Mouse (Mus musculus): ENCODE measurements around the gene Tulp2. TPM values are rescaled to one million over a fixed set of nuclear protein-coding genes. Genes with fewer than 3 reads are reported as not detected.
"Not testable (repeated sequence)": the region's sequence is repeated elsewhere in the genome, so short reads cannot be mapped to it uniquely, and the experiment has no call there.

Tulp2 gene
- polyA plus RNA-seq, 1 experiment from 2014 or later, result not detected

DNA sequence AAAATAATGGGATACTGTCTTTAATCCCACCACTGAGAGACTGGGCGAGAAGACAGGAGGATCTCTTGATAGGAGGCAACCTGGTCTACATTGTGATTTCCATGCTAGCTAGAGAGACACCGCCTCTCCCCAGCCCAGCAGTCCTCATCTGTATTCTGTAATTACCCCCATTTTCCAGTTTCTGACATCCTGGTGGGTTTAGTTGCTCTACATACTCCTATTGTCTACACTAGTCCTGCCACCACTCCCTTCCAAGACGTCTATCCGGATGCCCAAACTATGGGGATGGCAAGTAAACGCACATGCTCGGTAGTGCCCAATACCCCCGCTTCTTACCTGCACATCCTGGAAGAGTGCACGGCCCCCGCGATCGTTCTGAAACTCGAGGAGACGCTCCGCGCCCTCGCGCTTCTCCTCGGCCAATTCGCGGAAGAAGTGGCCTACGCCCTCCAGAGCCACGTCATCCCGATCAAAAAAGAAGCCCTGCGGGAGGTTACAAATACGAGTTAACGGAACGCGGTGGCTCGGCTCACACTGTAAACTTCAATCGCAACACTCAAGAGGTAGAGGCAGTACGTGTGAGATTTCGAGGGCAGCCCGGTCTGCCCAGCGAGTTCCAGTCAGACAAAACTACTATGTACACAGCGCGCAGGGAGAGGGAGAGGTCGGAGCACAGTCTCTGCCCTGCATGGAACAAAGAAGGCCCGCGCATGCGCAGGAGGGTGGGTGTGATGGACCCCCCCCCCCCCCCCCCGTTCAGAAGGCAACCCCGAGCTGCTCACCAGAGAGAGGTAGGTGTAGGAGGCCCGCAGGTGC lies 22.7 kb upstream of the Tulp2 start:
- Histone ChIP-seq H3K36me3 (ENCODE audit: control insufficient read depth, insufficient read depth, low read length) (peaks cover 70% of the 10 kb centered on the region), H3K27me3 (replicated peaks; ENCODE audit: control insufficient read depth, insufficient read depth, low read length) (no peaks in the 10 kb centered on the region), H3K27ac (ENCODE audit: low read depth, low read length) (peak overlapping the region; percentile 98), H3K9ac (ENCODE audit: low read length) (peak overlapping the region; percentile 94), H3K4me2 (ENCODE audit: low read length) (peak overlapping the region; percentile 83), H3K4me1 (ENCODE audit: control insufficient read depth, insufficient read depth, low read length) (peaks cover 24% of the 10 kb centered on the region), H3K4me3 (ENCODE audit: low read depth, low read length) (peak overlapping the region; percentile 80), H3K9me3 (replicated peaks; ENCODE audit: control insufficient read depth, low read length) (no peaks in the 10 kb centered on the region)
- DNase-seq (ENCODE audit: low spot score) (peak; percentile 89), ATAC-seq (peak; percentile 77)
- WGBS, result under 1% methylated on average over 39 of the region's 43 CpGs

DNA sequence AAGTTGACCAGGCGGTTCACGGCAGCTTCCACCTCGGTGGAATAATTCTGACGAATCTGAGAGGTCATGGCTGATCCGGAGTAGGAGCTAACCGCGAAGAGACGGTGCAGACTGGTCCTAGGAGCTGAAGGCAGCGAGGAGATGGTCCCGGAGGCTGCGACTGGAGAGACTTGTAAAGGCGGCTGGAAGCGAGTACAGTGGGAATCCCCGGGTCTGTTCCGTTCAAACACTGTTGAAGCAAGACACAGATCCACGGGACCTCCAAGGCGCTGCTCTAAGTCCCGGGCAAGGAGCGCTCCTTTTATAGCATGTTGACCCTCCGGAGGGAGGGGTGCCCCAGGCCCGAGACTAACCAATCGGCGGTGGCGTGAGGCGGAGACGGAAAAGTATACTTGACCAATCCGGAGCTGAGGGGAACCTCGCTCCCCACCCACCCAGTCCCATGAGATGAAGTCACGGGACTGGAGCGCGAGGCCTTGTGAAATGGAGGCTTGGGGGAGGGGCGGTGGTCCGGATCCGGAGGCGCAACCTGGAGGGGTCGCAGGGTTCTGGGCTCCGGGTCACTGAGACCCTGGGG lies 22.0 kb upstream of the Tulp2 start, which contains the start of gene Ftl1:
TSS of gene Ftl1 (minus strand) at position 321 of the 577 bp plus-strand sequence.
- peak; percentile 97 for ATAC-seq
- H3K27ac ChIP-seq (ENCODE audit: low read depth, low read length), result peak within 1 kb of the TSS; percentile 98
- peak; percentile 100 for DNase-seq (ENCODE audit: low spot score)
- peaks cover 70% of the 10 kb centered on the region for H3K36me3 ChIP-seq (ENCODE audit: control insufficient read depth, insufficient read depth, low read length)
- H3K4me3 ChIP-seq (ENCODE audit: low read depth, low read length), result peak within 1 kb of the TSS; percentile 80
- WGBS, result under 1% methylated on average over 30 of the region's 37 CpGs
- peak within 1 kb of the TSS; percentile 94 for H3K9ac ChIP-seq (ENCODE audit: low read length)
- peaks cover 24% of the 10 kb centered on the region for H3K4me1 ChIP-seq (ENCODE audit: control insufficient read depth, insufficient read depth, low read length)
- not testable (repeated sequence) for H3K27me3 ChIP-seq (replicated peaks; ENCODE audit: control insufficient read depth, insufficient read depth, low read length); H3K9me3 ChIP-seq (replicated peaks; ENCODE audit: control insufficient read depth, low read length)
- peak within 1 kb of the TSS; percentile 83 for H3K4me2 ChIP-seq (ENCODE audit: low read length)

DNA sequence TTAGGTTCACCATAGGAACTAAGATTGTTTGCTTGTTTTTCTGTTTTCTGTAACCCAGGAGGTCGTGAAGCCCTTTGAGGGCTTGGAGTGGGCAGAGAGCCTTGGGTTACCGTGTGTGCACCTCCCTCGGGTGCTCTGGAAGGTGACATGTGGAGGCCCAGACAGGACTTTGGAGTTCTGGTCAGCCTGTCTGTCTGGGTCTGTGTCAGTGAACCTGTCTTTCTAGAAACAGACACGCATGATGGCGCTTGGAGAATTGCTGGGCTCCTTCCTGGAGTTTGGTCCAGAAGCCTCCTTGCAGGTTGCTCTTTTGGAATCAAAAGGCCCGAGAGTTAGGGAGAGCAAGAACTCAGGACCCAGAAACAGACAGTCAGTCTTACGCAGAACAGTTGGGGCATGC lies 21.3 kb upstream of the Tulp2 start:
- Histone ChIP-seq H3K4me2 (ENCODE audit: low read length) (peak overlapping the region; percentile 52), H3K4me1 (ENCODE audit: control insufficient read depth, insufficient read depth, low read length) (peaks cover 25% of the 10 kb centered on the region), H3K27ac (ENCODE audit: low read depth, low read length) (peak overlapping the region; percentile 98), H3K27me3 (replicated peaks; ENCODE audit: control insufficient read depth, insufficient read depth, low read length) (no peaks in the 10 kb centered on the region), H3K9ac (ENCODE audit: low read length) (peak overlapping the region; percentile 45), H3K4me3 (ENCODE audit: low read depth, low read length) (peak overlapping the region; percentile 80), H3K9me3 (replicated peaks; ENCODE audit: control insufficient read depth, low read length) (no peaks in the 10 kb centered on the region), H3K36me3 (ENCODE audit: control insufficient read depth, insufficient read depth, low read length) (peaks cover 70% of the 10 kb centered on the region)
- WGBS, result 83% methylated on average over 7 of the region's 7 CpGs
- ATAC-seq (no peak), DNase-seq (ENCODE audit: low spot score) (no peak)

GRCm38 (mm10) chr7:45460860-45461314 lies 20.8 kb upstream of the Tulp2 start:
- Histone ChIP-seq H3K4me1 (ENCODE audit: control insufficient read depth, insufficient read depth, low read length) (peaks cover 30% of the 10 kb centered on the region), H3K9ac (ENCODE audit: low read length) (no peak overlapping the region; the same call in 1 of the 2 replicates), H3K9me3 (replicated peaks; ENCODE audit: control insufficient read depth, low read length) (no peaks in the 10 kb centered on the region), H3K4me2 (ENCODE audit: low read length) (peak overlapping the region; percentile 52), H3K27me3 (replicated peaks; ENCODE audit: control insufficient read depth, insufficient read depth, low read length) (no peaks in the 10 kb centered on the region), H3K4me3 (ENCODE audit: low read depth, low read length) (no peak overlapping the region), H3K36me3 (ENCODE audit: control insufficient read depth, insufficient read depth, low read length) (peaks cover 66% of the 10 kb centered on the region), H3K27ac (ENCODE audit: low read depth, low read length) (peak overlapping the region; percentile 98; the same call in 1 of the 2 replicates)
- ATAC-seq (no peak), DNase-seq (ENCODE audit: low spot score) (no peak)
- WGBS, result 62% methylated on average over 13 of the region's 13 CpGs

- Histone ChIP-seq H3K9me3 (replicated peaks; ENCODE audit: control insufficient read depth, low read length) (no peaks in the 10 kb centered on the region), H3K4me2 (ENCODE audit: low read length) (no peak overlapping the region), H3K27me3 (replicated peaks; ENCODE audit: control insufficient read depth, insufficient read depth, low read length) (no peaks in the 10 kb centered on the region), H3K4me1 (ENCODE audit: control insufficient read depth, insufficient read depth, low read length) (peaks cover 33% of the 10 kb centered on the region), H3K36me3 (ENCODE audit: control insufficient read depth, insufficient read depth, low read length) (peaks cover 64% of the 10 kb centered on the region), H3K4me3 (ENCODE audit: low read depth, low read length) (no peak overlapping the region), H3K9ac (ENCODE audit: low read length) (no peak overlapping the region), H3K27ac (ENCODE audit: low read depth, low read length) (peak overlapping the region; percentile 98; the same call in 1 of the 2 replicates)
- DNase-seq (ENCODE audit: low spot score) (no peak), ATAC-seq (no peak)
- WGBS, result 65% methylated on average over 5 of the region's 5 CpGs
Observed at GRCm38 (mm10) chr7:45461326-45461725, 20.4 kb upstream of the Tulp2 start.

DNA sequence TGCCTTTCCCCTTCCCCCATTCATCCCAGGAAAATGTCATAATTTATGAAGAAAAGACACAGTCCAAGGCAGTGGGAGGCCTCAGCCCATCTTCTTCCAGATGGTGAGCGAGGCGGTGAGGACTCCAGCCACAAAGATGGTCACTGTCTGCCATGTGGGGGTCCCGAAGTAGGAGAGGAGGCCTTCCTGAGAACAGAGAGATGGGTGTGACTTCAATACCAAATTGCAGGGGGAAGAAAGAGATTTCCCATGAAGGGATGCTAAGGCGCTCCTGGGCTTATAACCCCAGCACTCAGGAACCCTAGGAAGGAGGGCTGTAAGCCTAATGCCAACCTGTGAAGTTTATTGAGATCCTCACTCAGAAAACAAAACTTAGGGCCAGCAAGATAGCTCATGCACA lies 19.9 kb upstream of the Tulp2 start:
- Histone ChIP-seq H3K9me3 (replicated peaks; ENCODE audit: control insufficient read depth, low read length) (no peaks in the 10 kb centered on the region), H3K36me3 (ENCODE audit: control insufficient read depth, insufficient read depth, low read length) (peaks cover 62% of the 10 kb centered on the region), H3K4me1 (ENCODE audit: control insufficient read depth, insufficient read depth, low read length) (peaks cover 32% of the 10 kb centered on the region), H3K9ac (ENCODE audit: low read length) (no peak overlapping the region), H3K27ac (ENCODE audit: low read depth, low read length) (no peak overlapping the region), H3K4me3 (ENCODE audit: low read depth, low read length) (no peak overlapping the region), H3K4me2 (ENCODE audit: low read length) (no peak overlapping the region), H3K27me3 (replicated peaks; ENCODE audit: control insufficient read depth, insufficient read depth, low read length) (no peaks in the 10 kb centered on the region)
- DNase-seq (ENCODE audit: low spot score), result no peak
- WGBS, result 96% methylated on average over 4 of the region's 4 CpGs
- no peak for ATAC-seq

GRCm38 (mm10) chr7:45462325-45462724 lies 19.4 kb upstream of the Tulp2 start:
- H3K27ac ChIP-seq (ENCODE audit: low read depth, low read length), result no peak overlapping the region
- no peaks in the 10 kb centered on the region for H3K27me3 ChIP-seq (replicated peaks; ENCODE audit: control insufficient read depth, insufficient read depth, low read length)
- DNase-seq (ENCODE audit: low spot score) (no peak), ATAC-seq (no peak)
- no peak overlapping the region for H3K4me2 ChIP-seq (ENCODE audit: low read length)
- no peak overlapping the region for H3K4me3 ChIP-seq (ENCODE audit: low read depth, low read length)
- H3K9me3 ChIP-seq (replicated peaks; ENCODE audit: control insufficient read depth, low read length), result no peaks in the 10 kb centered on the region
- H3K36me3 ChIP-seq (ENCODE audit: control insufficient read depth, insufficient read depth, low read length), result peaks cover 57% of the 10 kb centered on the region
- 85% methylated on average over 4 of the region's 4 CpGs for WGBS
- no peak overlapping the region for H3K9ac ChIP-seq (ENCODE audit: low read length)
- peaks cover 27% of the 10 kb centered on the region for H3K4me1 ChIP-seq (ENCODE audit: control insufficient read depth, insufficient read depth, low read length)

DNA sequence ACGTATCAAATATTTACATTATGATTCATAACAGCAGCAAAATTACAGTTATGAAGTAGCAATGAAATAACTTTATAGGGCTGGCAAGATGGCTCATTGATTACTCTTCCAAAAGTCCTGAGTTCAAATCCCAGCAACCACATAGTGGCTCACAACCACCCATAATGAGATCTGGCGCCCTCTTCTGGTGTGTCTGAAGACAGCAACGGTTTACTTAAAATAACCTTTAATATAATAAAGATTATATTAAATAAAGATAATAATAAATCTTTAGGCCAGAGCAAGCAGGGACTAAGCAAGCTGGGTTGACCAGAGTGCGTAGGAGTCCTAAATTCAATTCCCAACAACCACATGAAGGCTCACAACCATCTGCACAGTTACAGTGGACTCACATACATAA lies 18.8 kb upstream of the Tulp2 start:
- peaks cover 21% of the 10 kb centered on the region for H3K4me1 ChIP-seq (ENCODE audit: control insufficient read depth, insufficient read depth, low read length)
- not testable (repeated sequence) for H3K27me3 ChIP-seq (replicated peaks; ENCODE audit: control insufficient read depth, insufficient read depth, low read length); DNase-seq (ENCODE audit: low spot score); H3K9ac ChIP-seq (ENCODE audit: low read length); ATAC-seq; H3K27ac ChIP-seq (ENCODE audit: low read depth, low read length); H3K4me3 ChIP-seq (ENCODE audit: low read depth, low read length); H3K9me3 ChIP-seq (replicated peaks; ENCODE audit: control insufficient read depth, low read length); H3K4me2 ChIP-seq (ENCODE audit: low read length)
- H3K36me3 ChIP-seq (ENCODE audit: control insufficient read depth, insufficient read depth, low read length), result peaks cover 51% of the 10 kb centered on the region
- WGBS, result 77% methylated on average over 4 of the region's 4 CpGs

All from forebrain, embryonic 14.5 days (tissue).